8 mouse cellular contexts compared by ENCODE assay signal in genomic region chr4:123905126-123905668, GRCm38 (mm10). TPM values are rescaled to one million over a fixed set of nuclear protein-coding genes. Genes with fewer than 3 reads are reported as not detected.
DNase-seq lines count a peak whose midpoint lies in the region; ATAC-seq and TF ChIP-seq lines count a peak whose summit lies in the region.

No protein-coding gene starts in this region.

- no peak for TF ChIP-seq CTCF in left cerebral cortex, adult 2 months (IDR thresholded peaks at IDR 0.05)
- no peak for TF ChIP-seq CTCF in brain, embryonic 14.5 days (IDR thresholded peaks at IDR 0.05; ENCODE audit: borderline replicate concordance, extremely low read depth, insufficient read depth, insufficient read length)

- WGBS in hindbrain, embryonic 12.5 days, result under 1% methylated on average over 52 of the region's 53 CpGs
- WGBS in midbrain, embryonic 12.5 days, result under 1% methylated on average over 48 of the region's 53 CpGs

- H3K4me3 ChIP-seq in left cerebral cortex, adult 2 months, result peak overlapping the region; percentile 89
- peak overlapping the region; percentile 62 for H3K4me3 ChIP-seq in hindbrain, embryonic 12.5 days
- H3K4me3 ChIP-seq in midbrain, embryonic 12.5 days, result peak overlapping the region; percentile 83

- H3K9me3 ChIP-seq in hindbrain, embryonic 12.5 days (replicated peaks), result no peaks in the 10 kb centered on the region
- H3K9me3 ChIP-seq in midbrain, embryonic 12.5 days, result no peaks in the 10 kb centered on the region

- no peak for TF ChIP-seq POLR2A in brain, embryonic 14.5 days (IDR thresholded peaks at IDR 0.05; ENCODE audit: borderline replicate concordance, extremely low read depth, insufficient read depth, insufficient read length, poor library complexity, severe bottlenecking)

- no peaks in the 10 kb centered on the region for H3K36me3 ChIP-seq in hindbrain, embryonic 12.5 days
- H3K36me3 ChIP-seq in midbrain, embryonic 12.5 days, result no peaks in the 10 kb centered on the region; the same call in 1 of the 2 replicates

- peaks cover 15% of the 10 kb centered on the region for H3K4me1 ChIP-seq in hindbrain, embryonic 12.5 days
- H3K4me1 ChIP-seq in midbrain, embryonic 12.5 days, result peaks cover 14% of the 10 kb centered on the region

- H3K9ac ChIP-seq in hindbrain, embryonic 12.5 days, result peak overlapping the region; percentile 90
- peak overlapping the region; percentile 86 for H3K9ac ChIP-seq in midbrain, embryonic 12.5 days (replicated peaks)

- ATAC-seq in hindbrain, embryonic 12.5 days (ENCODE audit: low FRiP score), result no peak
- no peak; the same call in 1 of the 2 replicates for ATAC-seq in midbrain, embryonic 12.5 days (ENCODE audit: low FRiP score, low read depth)
- no peak for ATAC-seq in megakaryocyte-erythroid progenitor cell, adult 5-6 weeks (replicated peaks; ENCODE audit: low FRiP score, low TSS enrichment, poor library complexity, severe bottlenecking)

- H3K27me3 ChIP-seq in hindbrain, embryonic 12.5 days, result no peaks in the 10 kb centered on the region
- no peaks in the 10 kb centered on the region for H3K27me3 ChIP-seq in midbrain, embryonic 12.5 days

- H3K27ac ChIP-seq in left cerebral cortex, adult 2 months, result peak overlapping the region; percentile 64
- peak overlapping the region; percentile 81 for H3K27ac ChIP-seq in hindbrain, embryonic 12.5 days
- peak overlapping the region; percentile 73 for H3K27ac ChIP-seq in midbrain, embryonic 12.5 days (replicated peaks)

- no peak for DNase-seq in left cerebral cortex, adult 2 months (ENCODE audit: extremely low spot score in 1 of 2, low spot score in 2 of 2)
- DNase-seq in left cerebral cortex, postnatal 10 days (ENCODE audit: extremely low spot score in 1 of 2, low spot score in 2 of 2), result no peak
- DNase-seq in brain, embryonic 14.5 days (ENCODE audit: low read depth), result peak; percentile 39
- DNase-seq in layer of hippocampus, postnatal 36 days, result no peak
- no peak for DNase-seq in urinary bladder, postnatal 10 days (ENCODE audit: low spot score)

- intact Hi-C loops in left cerebral cortex, adult 2 months (cut with DNase I), result no loop called here
- intact Hi-C loops in left cerebral cortex, postnatal 10 days (cut with DNase I), result no loop called here

- H3K4me2 ChIP-seq in hindbrain, embryonic 12.5 days (replicated peaks), result peak overlapping the region; percentile 92
- peak overlapping the region; percentile 96 for H3K4me2 ChIP-seq in midbrain, embryonic 12.5 days (replicated peaks)

RNA-seq across cellular contexts. Expression of gene Mycbp, which starts 0.6 kb away (rescaled TPM):
- 10 to 100 TPM; 10.0 to 16.8 TPM for total RNA-seq in left cerebral cortex, adult 2 months (2021)
- total RNA-seq in left cerebral cortex, postnatal 10 days (2021), result 10 to 100 TPM; 14.2 to 14.8 TPM
- 11.1 and 11.7 TPM in 2 replicates for polyA plus RNA-seq in brain, embryonic 14.5 days (2012; rRNA removed)
- polyA plus RNA-seq in hindbrain, embryonic 12.5 days (2016; fragmentation: Nextera tagmentation; extraction: Ambion mirVana), result 48.9 and 56.1 TPM in 2 replicates
- 49.9 and 51.5 TPM in 2 replicates for polyA plus RNA-seq in midbrain, embryonic 12.5 days (2016; fragmentation: Nextera tagmentation; extraction: Ambion mirVana)
- total RNA-seq in layer of hippocampus, postnatal 36 days (2021), result 10 to 100 TPM; 11.4 to 12.7 TPM
- 25.7 and 27.0 TPM in 2 replicates for total RNA-seq in megakaryocyte-erythroid progenitor cell, adult 5-6 weeks (2014; fragmentation: Nextera tagmentation)
- total RNA-seq in megakaryocyte-erythroid progenitor cell, adult 5-6 weeks (2017), result 24.6 and 30.2 TPM in 2 replicates

RNA-seq across cellular contexts. Expression of gene Rragc, which starts 12.0 kb away (rescaled TPM):
- 10 to 100 TPM; 55.3 to 61.5 TPM for total RNA-seq in left cerebral cortex, adult 2 months (2021)
- 10 to 100 TPM; 47.4 to 52.6 TPM for total RNA-seq in left cerebral cortex, postnatal 10 days (2021)
- polyA plus RNA-seq in brain, embryonic 14.5 days (2012; rRNA removed), result 57.8 and 60.0 TPM in 2 replicates
- polyA plus RNA-seq in hindbrain, embryonic 12.5 days (2016; fragmentation: Nextera tagmentation; extraction: Ambion mirVana), result 63.3 and 69.0 TPM in 2 replicates
- 59.5 and 59.6 TPM in 2 replicates for polyA plus RNA-seq in midbrain, embryonic 12.5 days (2016; fragmentation: Nextera tagmentation; extraction: Ambion mirVana)
- 10 to 100 TPM; 56.5 to 59.2 TPM for total RNA-seq in layer of hippocampus, postnatal 36 days (2021)
- total RNA-seq in megakaryocyte-erythroid progenitor cell, adult 5-6 weeks (2014; fragmentation: Nextera tagmentation), result 28.4 and 45.4 TPM in 2 replicates
- 21.4 and 55.9 TPM in 2 replicates for total RNA-seq in megakaryocyte-erythroid progenitor cell, adult 5-6 weeks (2017)

RNA-seq across cellular contexts. Expression of gene 4930535I16Rik, which starts 12.6 kb away (rescaled TPM):
- total RNA-seq in left cerebral cortex, adult 2 months (2021), result not detected
- not detected for total RNA-seq in left cerebral cortex, postnatal 10 days (2021)
- polyA plus RNA-seq in brain, embryonic 14.5 days (2012; rRNA removed), result not detected in 2 replicates
- not detected in 2 replicates for polyA plus RNA-seq in hindbrain, embryonic 12.5 days (2016; fragmentation: Nextera tagmentation; extraction: Ambion mirVana)
- polyA plus RNA-seq in midbrain, embryonic 12.5 days (2016; fragmentation: Nextera tagmentation; extraction: Ambion mirVana), result not detected in 2 replicates
- not detected for total RNA-seq in layer of hippocampus, postnatal 36 days (2021)
- total RNA-seq in megakaryocyte-erythroid progenitor cell, adult 5-6 weeks (2014; fragmentation: Nextera tagmentation), result not detected in 2 replicates
- not detected in 2 replicates for total RNA-seq in megakaryocyte-erythroid progenitor cell, adult 5-6 weeks (2017)

RNA-seq across cellular contexts. Expression of gene 4933427I04Rik, which starts 45.7 kb away (rescaled TPM):
- total RNA-seq in left cerebral cortex, adult 2 months (2021), result not detected
- total RNA-seq in left cerebral cortex, postnatal 10 days (2021), result not detected
- not detected in 2 replicates for polyA plus RNA-seq in brain, embryonic 14.5 days (2012; rRNA removed)
- 0.18 TPM in 1 of 2 replicates, not detected in the other for polyA plus RNA-seq in hindbrain, embryonic 12.5 days (2016; fragmentation: Nextera tagmentation; extraction: Ambion mirVana)
- not detected in 2 replicates for polyA plus RNA-seq in midbrain, embryonic 12.5 days (2016; fragmentation: Nextera tagmentation; extraction: Ambion mirVana)
- total RNA-seq in layer of hippocampus, postnatal 36 days (2021), result not detected
- not detected in 2 replicates for total RNA-seq in megakaryocyte-erythroid progenitor cell, adult 5-6 weeks (2014; fragmentation: Nextera tagmentation)
- not detected in 2 replicates for total RNA-seq in megakaryocyte-erythroid progenitor cell, adult 5-6 weeks (2017)
